Mouse (Mus musculus) G1E (cell line): Measurements from ENCODE around the gene Myo3b.

Experiments
- CTCF ChIP-seq: IDR thresholded peaks from 2 replicates; pipeline ENCODE4 v1.5.1; 2012; ENCODE audit warnings: low read depth, low read length, inconsistent platforms, mixed read lengths
- GATA1 ChIP-seq: IDR thresholded peaks from 2 replicates; pipeline ENCODE4 v1.6.1; 2012; ENCODE audit warnings: borderline replicate concordance, low read length, inconsistent platforms, mixed read lengths
- GATA2 ChIP-seq: IDR thresholded peaks from 2 replicates; pipeline ENCODE4 v1.6.1; 2012; ENCODE audit warnings: low read depth, low read length, inconsistent platforms, borderline replicate concordance
- POLR2AphosphoS5 ChIP-seq: IDR thresholded peaks from 2 replicates; pipeline ENCODE4 v1.6.1; 2012; ENCODE audit warnings: low read depth, low read length, inconsistent platforms; ENCODE audit not compliant: insufficient replicate concordance
- TAL1 ChIP-seq: conservative IDR thresholded peaks from 2 replicates; pipeline ENCODE4 v1.6.1; 2012; ENCODE audit warnings: low read depth, low read length, inconsistent platforms, mixed read lengths

- no peak for TF ChIP-seq CTCF
- TF ChIP-seq TAL1 = no peak
- no peak for TF ChIP-seq GATA1
- no peak for TF ChIP-seq POLR2AphosphoS5
- no peak for TF ChIP-seq GATA2
Measured at GRCm38 (mm10) chr2:70178241-70178640, 139.3 kb downstream of the Myo3b start.
